Mouse (Mus musculus) embryonic fibroblast, embryonic 13.5 days (primary cell): ENCODE data around the gene Gys1. TPM values are rescaled to one million over a fixed set of nuclear protein-coding genes. Genes with fewer than 3 reads are reported as not detected.
A peak's percentile ranks its signal among the peaks of the same experiment; 100 is the strongest.
"Not testable (repeated sequence)": the region's sequence is repeated elsewhere in the genome, so short reads cannot be mapped to it uniquely, and the experiment has no call there.

ENCODE experiments used
- H3K27ac ChIP-seq: 2 replicates; pipeline ENCODE4 v1.5.1; 2012; ENCODE audit warnings: low read length, control low read depth, inconsistent platforms; ENCODE audit not compliant: insufficient read depth
- H3K4me1 ChIP-seq: 2 replicates; pipeline ENCODE4 v1.6.1; 2011; ENCODE audit warnings: low read length; ENCODE audit not compliant: control insufficient read depth, insufficient read depth
- H3K4me3 ChIP-seq: 2 replicates; pipeline ENCODE4 v1.5.1; 2011; ENCODE audit warnings: mild to moderate bottlenecking, control low read depth, low read length; ENCODE audit not compliant: insufficient read depth
- CTCF ChIP-seq: IDR thresholded peaks from 2 replicates; pipeline ENCODE4 v1.5.1; 2011; ENCODE audit warnings: mild to moderate bottlenecking, control low read depth, low read length, moderate library complexity, borderline replicate concordance; ENCODE audit not compliant: insufficient read depth
- POLR2A ChIP-seq: IDR thresholded peaks from 2 replicates; pipeline ENCODE4 v1.6.1; 2011; ENCODE audit warnings: low read depth, mild to moderate bottlenecking, control low read depth, low read length, moderate library complexity
- polyA plus RNA-seq: library from polyadenylated mRNA; stranded (reverse); fragments of >200 nt; gene quantifications from 2 replicates; pipeline ENCODE4 v1.2.4, GENCODE M21; 2011; ENCODE audit warnings: low read depth; ENCODE audit not compliant: missing spikeins, insufficient read length

Gys1 gene
- polyA plus RNA-seq, 1 experiment, result 47.6 TPM

DNA sequence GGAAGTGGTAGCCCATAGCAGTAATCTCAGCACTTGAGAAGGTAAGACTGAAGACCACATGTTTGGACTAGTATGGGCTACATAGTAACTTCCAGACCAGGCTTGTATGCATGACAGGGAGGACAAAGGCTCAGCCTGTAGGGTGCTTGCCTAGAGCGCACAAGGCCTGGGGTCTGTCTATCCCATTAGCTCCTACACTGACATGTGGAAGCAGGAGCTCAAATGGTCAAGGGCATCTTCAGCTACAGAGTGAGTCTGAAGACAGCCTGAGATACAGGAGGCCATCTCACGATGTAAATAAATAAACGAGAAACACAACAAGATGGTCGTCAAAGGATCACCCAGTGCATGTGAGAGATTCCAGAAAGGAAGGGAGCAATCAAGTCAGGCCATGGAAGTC lies 27.7 kb downstream of the Gys1 start:
- no peak overlapping the region for H3K4me3 ChIP-seq
- peak overlapping the region; percentile 73 for H3K27ac ChIP-seq
- H3K4me1 ChIP-seq, result peaks cover 12% of the 10 kb centered on the region
- TF ChIP-seq POLR2A, result no peak
- no peak for TF ChIP-seq CTCF

DNA sequence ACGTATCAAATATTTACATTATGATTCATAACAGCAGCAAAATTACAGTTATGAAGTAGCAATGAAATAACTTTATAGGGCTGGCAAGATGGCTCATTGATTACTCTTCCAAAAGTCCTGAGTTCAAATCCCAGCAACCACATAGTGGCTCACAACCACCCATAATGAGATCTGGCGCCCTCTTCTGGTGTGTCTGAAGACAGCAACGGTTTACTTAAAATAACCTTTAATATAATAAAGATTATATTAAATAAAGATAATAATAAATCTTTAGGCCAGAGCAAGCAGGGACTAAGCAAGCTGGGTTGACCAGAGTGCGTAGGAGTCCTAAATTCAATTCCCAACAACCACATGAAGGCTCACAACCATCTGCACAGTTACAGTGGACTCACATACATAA lies 28.2 kb downstream of the Gys1 start:
- peaks cover 12% of the 10 kb centered on the region for H3K4me1 ChIP-seq
- H3K27ac ChIP-seq, H3K4me3 ChIP-seq: not testable (repeated sequence)

DNA sequence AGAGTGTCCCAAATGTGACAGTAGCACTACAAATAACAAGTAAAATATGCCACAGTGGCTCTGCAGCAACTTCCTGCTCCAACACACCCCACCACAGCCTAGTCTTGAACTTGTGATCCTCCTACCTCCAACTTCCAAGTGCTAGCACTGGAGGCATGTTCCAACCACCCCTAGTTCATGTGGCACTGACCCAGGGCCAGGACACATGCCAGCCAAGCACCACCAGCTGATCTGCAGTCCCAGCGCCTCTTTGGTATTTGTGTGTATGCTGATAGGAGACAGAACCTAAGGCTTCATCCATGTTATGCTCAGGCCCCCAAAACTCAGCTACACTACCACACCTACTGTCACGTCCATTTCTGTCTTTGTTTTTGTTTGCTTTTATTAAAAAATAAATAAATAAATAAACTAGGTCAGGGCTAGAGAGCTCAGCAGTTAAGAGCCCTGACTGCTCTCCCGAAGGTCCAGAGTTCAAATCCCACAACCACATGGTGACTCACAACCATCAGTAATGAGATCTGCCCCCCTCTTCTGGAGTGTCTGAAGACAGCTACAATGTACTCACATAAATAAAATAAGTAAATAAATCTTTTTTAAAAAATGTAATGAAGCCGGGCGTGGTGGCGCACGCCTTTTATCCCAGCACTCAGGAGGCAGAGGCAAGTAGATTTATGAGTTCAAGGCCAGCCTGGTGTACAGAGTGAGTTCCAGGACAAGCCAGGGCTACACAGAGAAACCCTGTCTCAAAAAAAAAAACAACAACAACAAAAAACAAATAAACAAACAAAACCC lies 29.5 kb downstream of the Gys1 start:
- TF ChIP-seq POLR2A, result no peak
- TF ChIP-seq CTCF, result no peak
- Histone ChIP-seq H3K4me1 (peaks cover 12% of the 10 kb centered on the region), H3K27ac (peak overlapping the region; percentile 4; the same call in 1 of the 2 replicates), H3K4me3 (peak overlapping the region; percentile 96; the same call in 1 of the 2 replicates)

DNA sequence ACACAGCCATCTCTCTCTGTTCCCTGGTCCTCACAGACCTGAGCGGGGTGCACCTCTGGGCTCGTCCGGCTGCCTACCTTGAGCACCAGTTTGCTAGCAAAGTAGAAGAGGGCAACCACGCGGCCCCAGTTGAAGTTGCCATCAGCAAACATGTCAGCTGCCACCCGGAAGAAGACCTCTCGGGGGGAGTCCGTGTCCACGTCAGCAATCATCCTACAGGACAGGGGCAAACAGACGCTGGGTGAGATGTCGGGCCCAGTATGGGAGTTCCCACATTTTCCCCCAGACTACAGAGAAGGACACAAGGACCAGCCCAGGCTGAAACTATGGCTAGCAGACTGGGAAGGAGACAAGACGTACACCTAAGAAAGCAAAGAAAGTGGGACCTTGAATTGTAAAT lies 30.5 kb downstream of the Gys1 start:
- TF ChIP-seq POLR2A, result no peak
- no peak for TF ChIP-seq CTCF
- peak overlapping the region; percentile 96 for H3K4me3 ChIP-seq
- peak overlapping the region; percentile 3; the same call in 1 of the 2 replicates for H3K27ac ChIP-seq
- peaks cover 12% of the 10 kb centered on the region for H3K4me1 ChIP-seq

- no peak for TF ChIP-seq POLR2A
- no peak for TF ChIP-seq CTCF
- H3K27ac ChIP-seq, result peak overlapping the region; percentile 90; the same call in 1 of the 2 replicates
These were observed 30.9 kb downstream of the Gys1 start for GRCm38 (mm10) chr7:45465549-45465948.

DNA sequence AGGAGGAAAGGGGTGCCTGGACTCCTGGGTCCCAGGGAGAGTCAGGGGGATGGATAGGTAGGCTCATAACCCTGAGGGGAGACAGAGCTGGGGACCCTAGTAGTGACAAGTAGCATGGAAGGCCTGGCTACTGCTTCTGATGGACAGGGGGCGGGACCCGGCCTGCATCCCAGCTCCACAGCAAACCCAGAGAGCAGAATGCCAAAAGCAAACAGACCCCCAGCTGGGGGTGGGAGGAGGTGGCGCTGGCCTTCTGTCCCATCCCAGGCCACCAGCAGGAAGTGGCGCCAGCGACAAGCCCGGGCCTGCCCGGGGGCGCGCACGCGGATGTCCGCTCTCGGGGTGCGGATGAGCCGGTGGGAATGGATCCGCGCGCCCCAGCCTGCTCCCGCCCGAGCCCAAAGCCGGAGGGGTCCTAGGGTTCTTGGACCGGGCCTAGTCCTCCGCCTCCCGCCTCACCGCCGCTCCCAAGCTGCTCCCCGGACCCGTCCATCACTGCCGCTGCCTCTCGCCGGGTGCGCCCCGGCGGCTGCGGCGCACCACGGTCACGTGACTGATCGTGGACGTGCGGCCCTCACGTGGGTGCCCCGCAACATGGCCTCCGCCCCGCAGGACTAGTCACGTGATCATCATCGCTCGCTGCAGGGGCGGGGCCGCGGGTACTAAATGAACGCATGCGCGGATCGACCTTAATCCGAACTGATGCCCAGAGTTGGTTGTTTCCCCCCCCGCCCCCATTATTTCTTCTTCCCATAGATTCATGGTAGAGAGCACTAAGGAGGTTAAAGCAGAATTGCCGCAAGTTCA lies 31.8 kb downstream of the Gys1 start, which contains the start of gene Bax:
Gene Bax (minus strand): TSS at position 616 of the 807 bp plus-strand sequence.
- Histone ChIP-seq H3K4me3 (peak within 1 kb of the TSS; percentile 96), H3K27ac (peak within 1 kb of the TSS; percentile 90), H3K4me1 (peaks cover 7% of the 10 kb centered on the region)
- TF ChIP-seq CTCF (no peak), POLR2A (peak; percentile 78)

More at GRCm38 (mm10) chr7:45465549-45465948, 30.9 kb downstream of the Gys1 start:
- peak overlapping the region; percentile 96 for H3K4me3 ChIP-seq
- H3K4me1 ChIP-seq, result peaks cover 9% of the 10 kb centered on the region

GRCm38 (mm10) chr7:45467090-45467670 lies 32.5 kb downstream of the Gys1 start:
- Histone ChIP-seq H3K4me1 (peaks cover 7% of the 10 kb centered on the region), H3K4me3 (peak overlapping the region; percentile 25; the same call in 1 of the 2 replicates), H3K27ac (no peak overlapping the region)
- TF ChIP-seq CTCF (no peak), POLR2A (no peak)

DNA sequence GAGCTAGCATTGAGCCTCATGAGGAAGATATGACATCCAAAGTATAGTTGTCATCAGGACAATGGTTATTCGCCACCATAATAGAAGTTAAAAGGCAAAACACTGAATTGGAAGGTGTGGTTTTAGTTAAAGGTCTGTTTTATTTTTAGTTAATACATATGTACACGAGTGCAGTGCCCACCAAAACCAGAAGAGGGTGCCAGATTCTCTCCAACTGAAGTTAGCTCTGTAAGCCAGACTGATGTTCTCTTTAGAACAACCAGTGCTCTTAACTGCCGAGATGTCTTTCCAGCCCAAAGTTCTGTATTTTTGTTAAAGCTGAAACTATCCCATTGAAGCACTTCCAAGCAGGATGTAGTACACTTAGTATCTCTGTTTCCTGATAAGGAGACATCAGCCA lies 36.2 kb downstream of the Gys1 start:
- no peaks in the 10 kb centered on the region for H3K4me1 ChIP-seq
- H3K4me3 ChIP-seq, result no peak overlapping the region
- TF ChIP-seq CTCF (no peak), POLR2A (no peak)
- no peak overlapping the region for H3K27ac ChIP-seq

GRCm38 (mm10) chr7:45475291-45475969 lies 40.8 kb downstream of the Gys1 start:
- H3K4me3 ChIP-seq, result no peak overlapping the region
- H3K27ac ChIP-seq, result no peak overlapping the region
- no peaks in the 10 kb centered on the region for H3K4me1 ChIP-seq
- TF ChIP-seq POLR2A (peak; percentile 49; the same call in 1 of the 2 replicates), CTCF (no peak)
